Comparison of ENCODE assay signal across 19 mouse cellular contexts in the genomic region with DNA sequence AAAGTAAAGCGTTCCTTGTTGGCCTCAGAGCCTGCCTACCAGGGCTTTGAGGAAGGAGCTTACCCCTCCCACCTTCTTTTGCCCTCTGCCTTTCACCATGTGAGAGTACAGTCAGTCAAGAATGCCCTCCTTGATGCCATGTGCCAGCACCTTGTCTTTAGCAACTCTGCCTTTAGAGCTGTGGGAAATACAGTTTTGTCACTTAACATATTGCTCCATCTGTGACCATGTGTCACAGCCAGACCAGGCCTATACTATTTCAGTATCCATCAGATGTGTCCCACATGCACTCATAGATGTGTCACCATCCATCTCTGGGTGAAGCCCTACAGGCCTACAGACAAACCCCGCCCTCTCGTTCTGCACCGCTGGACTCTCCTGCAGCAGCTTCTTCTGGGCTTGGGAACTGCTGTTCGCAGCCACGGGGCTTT.
DNase-seq lines count a peak whose midpoint lies in the region; ATAC-seq and TF ChIP-seq lines count a peak whose summit lies in the region.
"Had no signal": no experiment of that assay in that cellular context is flagged by ENCODE, and none has a peak within 500 bp of the region (broad histone marks: within the 10 kb centered on the region; RNA-seq: fewer than 3 reads in every experiment).

No protein-coding gene starts in this region.

- no peaks in the 10 kb centered on the region for H3K36me3 ChIP-seq in forebrain, postnatal 0 days (ENCODE audit: insufficient read depth)
- no peaks in the 10 kb centered on the region for H3K36me3 ChIP-seq in forebrain, embryonic 10.5 days (replicated peaks)
- H3K36me3 ChIP-seq: embryonic facial prominence, embryonic 13.5 days; G1E; hindbrain, embryonic 15.5 days; intestine, embryonic 15.5 days; limb, embryonic 15.5 days had no signal

- peak; percentile 34; the same call in 1 of the 2 replicates for ATAC-seq in forebrain, postnatal 0 days
- peak; percentile 11; the same call in 1 of the 2 replicates for ATAC-seq in common myeloid progenitor, adult 5-6 weeks (replicated peaks; ENCODE audit: low read depth, poor library complexity, severe bottlenecking)
- peak; percentile 16; the same call in 1 of the 2 replicates for ATAC-seq in megakaryocyte-erythroid progenitor cell, adult 5-6 weeks (replicated peaks; ENCODE audit: low FRiP score, low TSS enrichment, poor library complexity, severe bottlenecking)

- H3K4me1 ChIP-seq in forebrain, postnatal 0 days (ENCODE audit: insufficient read depth), result no peaks in the 10 kb centered on the region
- H3K4me1 ChIP-seq in forebrain, embryonic 10.5 days, result no peaks in the 10 kb centered on the region
- H3K4me1 ChIP-seq: embryonic facial prominence, embryonic 13.5 days had no signal

- TF ChIP-seq CTCF in forebrain, postnatal 0 days (IDR thresholded peaks at IDR 0.05; ENCODE audit: low read depth), result no peak

- no peak overlapping the region for H3K9ac ChIP-seq in forebrain, postnatal 0 days
- H3K9ac ChIP-seq: embryonic facial prominence, embryonic 13.5 days; hindbrain, embryonic 15.5 days; intestine, embryonic 15.5 days; limb, embryonic 15.5 days had no signal

- no peak overlapping the region for H3K27ac ChIP-seq in forebrain, postnatal 0 days (ENCODE audit: low read depth, low read length)
- no peak overlapping the region for H3K27ac ChIP-seq in forebrain, embryonic 10.5 days
- H3K27ac ChIP-seq: embryonic facial prominence, embryonic 13.5 days; hindbrain, embryonic 15.5 days; intestine, embryonic 15.5 days; kidney, postnatal 0 days; layer of hippocampus, adult 2 months; limb, embryonic 15.5 days had no signal

- DNase-seq in forebrain, postnatal 0 days, result no peak
- no peak for DNase-seq in forebrain, embryonic 10.5 days (ENCODE audit: extremely low spot score, low spot score)
- peak; percentile 9 to 21 for DNase-seq in lung, adult 18-20 months
- no peak for DNase-seq in lung, postnatal 14 days
- DNase-seq in spleen, postnatal 4 days (ENCODE audit: low spot score in 2 of 2), result no peak
- DNase-seq in cerebellum, postnatal 10 days, result no peak
- DNase-seq: cerebellum, adult 9-11 months; heart, adult 18-20 months; heart, postnatal 4 days had no signal

- H3K4me2 ChIP-seq in forebrain, postnatal 0 days (ENCODE audit: low read depth), result no peak overlapping the region
- H3K4me2 ChIP-seq: embryonic facial prominence, embryonic 13.5 days; hindbrain, embryonic 15.5 days; intestine, embryonic 15.5 days; limb, embryonic 15.5 days; midbrain, embryonic 11.5 days had no signal

- no peaks in the 10 kb centered on the region for H3K27me3 ChIP-seq in forebrain, postnatal 0 days (ENCODE audit: insufficient read depth, low read length)
- no peaks in the 10 kb centered on the region for H3K27me3 ChIP-seq in forebrain, embryonic 10.5 days (ENCODE audit: poor library complexity, severe bottlenecking)
- H3K27me3 ChIP-seq: embryonic facial prominence, embryonic 13.5 days; hindbrain, embryonic 15.5 days; intestine, embryonic 15.5 days; limb, embryonic 15.5 days had no signal

- no peak overlapping the region for H3K4me3 ChIP-seq in forebrain, postnatal 0 days (ENCODE audit: low read depth, low read length)
- no peak overlapping the region for H3K4me3 ChIP-seq in forebrain, embryonic 10.5 days
- H3K4me3 ChIP-seq: embryonic facial prominence, embryonic 13.5 days; hindbrain, embryonic 15.5 days; intestine, embryonic 15.5 days; layer of hippocampus, adult 2 months; limb, embryonic 15.5 days had no signal

- H3K9me3 ChIP-seq in forebrain, postnatal 0 days (ENCODE audit: low read length), result no peaks in the 10 kb centered on the region
- H3K9me3 ChIP-seq in forebrain, embryonic 10.5 days, result no peaks in the 10 kb centered on the region
- H3K9me3 ChIP-seq: embryonic facial prominence, embryonic 13.5 days; hindbrain, embryonic 15.5 days; intestine, embryonic 15.5 days; limb, embryonic 15.5 days had no signal

- WGBS in forebrain, postnatal 0 days, result 90% methylated on average over 6 of the region's 6 CpGs
- WGBS in forebrain, embryonic 10.5 days, result 92% methylated on average over 6 of the region's 6 CpGs

Comparison
In these comparisons a context has a peak if more than half of its experiments do, and no peak if none do; other contexts are left out.
1. DNase-seq: peak in lung, adult 18-20 months (2 of 2); none in forebrain, postnatal 0 days (single experiment), forebrain, embryonic 10.5 days (single experiment), lung, postnatal 14 days (single experiment), spleen, postnatal 4 days (0 of 2) and cerebellum, postnatal 10 days (0 of 2).
2. Peak in every context shown above with its lines, with median percentiles within 50 percentile points of each other: ATAC-seq.